Mouse (Mus musculus) activated CD4-positive, CD25-positive, alpha-beta regulatory T cell (primary cell): ENCODE results near the gene Rnf181. TPM values are rescaled to one million over a fixed set of nuclear protein-coding genes. Genes with fewer than 3 reads are reported as not detected.

Source experiments
- polyA plus RNA-seq, 2 experiments: library from polyadenylated mRNA; unstranded; fragments of 100-300 nt; shearing (Covaris generic); gene quantifications; one replicate each; pipeline ENCODE4 v1.2.1; 2017

Rnf181 gene
- polyA plus RNA-seq, result 100 to 1,000 TPM; 133 to 139 TPM

GRCm38 (mm10) chr6:72366844-72367443, at the start of gene Rnf181:
Gene Rnf181 (minus strand): TSS chr6:72366956.

GRCm38 (mm10) chr6:72414076-72414756, 47.5 kb upstream of the Rnf181 start, which contains the start of gene Ggcx:
Gene Ggcx (plus strand): TSS chr6:72414308.

GRCm38 (mm10) chr6:72389941-72390771, 23.4 kb upstream of the Rnf181 start, which contains the start of gene Vamp8:
Gene Vamp8 (minus strand): TSS chr6:72390703.

GRCm38 (mm10) chr6:72380131-72380770, 13.5 kb upstream of the Rnf181 start, which contains the start of gene Vamp5:
Gene Vamp5 (minus strand): TSS chr6:72380468.

GRCm38 (mm10) chr6:72355066-72355911, 11.5 kb downstream of the Rnf181 start, which contains the start of gene Tmem150a:
Gene Tmem150a (plus strand): TSS chr6:72355447.

GRCm38 (mm10) chr6:72347166-72347941, 19.4 kb downstream of the Rnf181 start, which contains the start of gene 0610030E20Rik:
Gene 0610030E20Rik (plus strand): TSS chr6:72347317.

GRCm38 (mm10) chr6:72345074-72345567, 21.6 kb downstream of the Rnf181 start, which contains the start of gene Usp39:
Gene Usp39 (minus strand): TSS chr6:72345184.

Other genes starting within 250 kb of the Rnf181 start
- gene Atoh8, start 131.4 kb downstream of the Rnf181 start, polyA plus RNA-seq, result not detected
- not detected for gene Sftpb, start 62.3 kb downstream of the Rnf181 start, polyA plus RNA-seq
- 10 to 100 TPM; 40.0 to 40.9 TPM for gene Usp39, start 21.8 kb downstream of the Rnf181 start, polyA plus RNA-seq
- gene 0610030E20Rik, start 19.6 kb downstream of the Rnf181 start, polyA plus RNA-seq, result 10 to 100 TPM; 41.5 to 48.8 TPM
- gene Tmem150a, start 11.5 kb downstream of the Rnf181 start, polyA plus RNA-seq, result 1 to 10 TPM in 1 of 2 experiments, under 1 TPM in 1; 0.14 to 1.0 TPM
- 10 to 100 TPM; 30.4 to 79.8 TPM for gene Vamp5, start 13.5 kb upstream of the Rnf181 start, polyA plus RNA-seq
- 100 to 1,000 TPM; 258 to 387 TPM for gene Vamp8, start 23.7 kb upstream of the Rnf181 start, polyA plus RNA-seq
- 10 to 100 TPM in 1 of 2 experiments, 1 to 10 TPM in 1; 8.2 to 11.6 TPM for gene Ggcx, start 47.4 kb upstream of the Rnf181 start, polyA plus RNA-seq
- gene Mat2a, start 72.6 kb upstream of the Rnf181 start, polyA plus RNA-seq, result 100 to 1,000 TPM; 232 to 345 TPM
- not detected for gene Sh2d6, start 154.8 kb upstream of the Rnf181 start, polyA plus RNA-seq
- gene Capg, start 177.4 kb upstream of the Rnf181 start, polyA plus RNA-seq, result 1,000 to 10,000 TPM in 1 of 2 experiments, 100 to 1,000 TPM in 1; 341 to 1,155 TPM
- gene Elmod3, start 231.5 kb upstream of the Rnf181 start, polyA plus RNA-seq, result 10 to 100 TPM; 14.1 to 22.7 TPM
- gene Retsat, start 231.5 kb upstream of the Rnf181 start, polyA plus RNA-seq, result 1 to 10 TPM; 2.5 to 8.3 TPM